Mouse (Mus musculus): ENCODE measurements around the gene Pclo. TPM values are rescaled to one million over a fixed set of nuclear protein-coding genes. Genes with fewer than 3 reads are reported as not detected.
"Not testable (repeated sequence)": the region's sequence is repeated elsewhere in the genome, so short reads cannot be mapped to it uniquely, and the experiment has no call there.

The Pclo gene
- 0.03 TPM in 1 of 2 replicates, not detected in the other for polyA plus RNA-seq (2012; ENCODE audit: insufficient read depth, insufficient read length, missing spikeins)

DNA sequence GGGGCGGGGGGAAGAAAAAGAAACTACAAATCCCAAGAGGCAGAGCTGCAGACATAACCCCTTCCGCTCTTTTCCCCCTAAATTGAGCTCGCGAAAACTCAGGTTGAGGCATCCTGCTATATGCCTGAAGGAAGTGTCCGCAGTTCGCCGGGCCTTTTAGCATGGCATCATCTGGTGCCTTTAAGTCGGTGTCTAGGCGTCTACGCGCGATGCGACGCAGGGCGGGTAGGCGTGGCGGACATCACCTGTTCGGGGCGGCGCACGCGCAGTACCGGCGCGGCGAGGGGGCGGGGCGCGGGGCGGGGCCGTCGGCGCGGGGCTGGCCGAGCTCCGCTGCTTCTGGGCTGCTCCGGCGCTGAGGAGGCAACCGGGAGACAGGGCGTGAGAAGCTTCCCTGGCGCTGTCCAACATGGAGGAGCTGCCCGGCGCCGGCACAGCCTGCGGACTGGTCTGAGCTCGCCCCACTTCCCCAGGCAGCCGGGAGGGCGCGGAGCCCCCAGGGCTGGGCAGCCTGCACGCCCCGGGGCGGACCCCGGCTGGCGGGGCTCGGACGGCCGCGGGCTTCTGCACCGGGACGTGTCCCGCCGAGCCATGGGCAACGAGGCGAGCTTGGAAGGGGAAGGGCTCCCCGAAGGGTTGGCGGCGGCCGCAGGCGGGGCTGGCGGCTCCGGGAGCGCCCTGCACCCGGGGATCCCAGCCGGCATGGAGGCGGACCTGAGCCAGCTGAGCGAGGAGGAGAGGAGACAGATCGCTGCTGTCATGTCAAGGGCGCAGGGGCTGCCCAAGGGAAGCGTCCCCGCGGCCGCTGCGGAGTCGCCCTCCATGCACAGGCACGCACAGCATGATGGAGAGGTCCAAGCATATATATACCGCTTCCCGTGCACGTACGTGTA lies at the start of gene Pclo:
Gene Pclo (plus strand): TSS at position 288 of the 893 bp plus-strand sequence.
- TF ChIP-seq POLR2A (IDR thresholded peaks at IDR 0.05; ENCODE audit: borderline replicate concordance, low read depth, low read length) (no peak), CTCF (IDR thresholded peaks at IDR 0.05; ENCODE audit: low read depth, low read length) (no peak)
- Histone ChIP-seq H3K27ac (ENCODE audit: insufficient read depth, low read depth, low read length) (no peak within 1 kb of the TSS), H3K4me1 (ENCODE audit: control insufficient read depth, insufficient read depth, low read length) (no peaks in the 10 kb centered on the region), H3K4me3 (ENCODE audit: insufficient read depth, low read length) (peak within 1 kb of the TSS; percentile 56)

DNA sequence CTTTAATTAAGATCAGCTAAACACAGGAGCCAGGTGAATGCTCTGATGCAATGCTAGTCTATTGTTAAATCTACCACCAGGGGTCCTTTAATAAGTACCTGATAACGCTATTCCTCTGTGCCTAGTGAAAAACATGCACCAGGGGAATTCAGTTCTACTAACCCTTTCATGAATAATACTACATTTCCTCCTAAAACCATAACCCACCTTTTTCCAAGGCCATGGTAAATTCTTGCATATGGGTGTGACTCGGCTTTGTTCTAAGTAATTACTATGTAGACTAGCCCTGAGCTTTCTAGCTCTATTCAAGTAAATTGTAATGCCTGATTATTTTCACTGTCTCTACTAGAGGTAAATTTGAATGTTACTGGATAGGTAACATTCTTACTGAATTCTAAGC lies 20.3 kb upstream of the Pclo start:
- H3K4me3 ChIP-seq (ENCODE audit: insufficient read depth, low read length); H3K4me1 ChIP-seq (ENCODE audit: control insufficient read depth, insufficient read depth, low read length); H3K27ac ChIP-seq (ENCODE audit: insufficient read depth, low read depth, low read length): not testable (repeated sequence)

DNA sequence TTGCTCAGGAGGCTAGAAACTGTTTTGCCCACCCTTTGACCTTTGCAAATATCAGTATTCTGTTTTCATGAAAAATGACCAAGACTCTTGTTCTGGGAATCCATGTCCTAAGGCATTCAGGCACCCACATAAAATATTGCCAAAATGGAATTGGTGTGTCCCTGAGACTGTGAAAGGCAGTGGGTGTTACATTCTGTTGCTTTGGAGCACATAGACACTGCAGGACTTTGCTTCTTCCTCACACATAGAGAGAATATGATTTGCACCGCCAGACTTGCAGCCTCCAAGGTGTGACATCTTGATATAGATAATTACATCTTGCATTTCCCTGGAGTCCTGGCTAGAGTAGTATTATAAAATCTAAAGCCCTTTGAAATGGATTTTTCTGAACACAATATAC lies 6.2 kb upstream of the Pclo start:
- H3K4me1 ChIP-seq (ENCODE audit: control insufficient read depth, insufficient read depth, low read length): no peaks in the 10 kb centered on the region
- TF ChIP-seq CTCF (IDR thresholded peaks at IDR 0.05; ENCODE audit: low read depth, low read length): no peak
- TF ChIP-seq POLR2A (IDR thresholded peaks at IDR 0.05; ENCODE audit: borderline replicate concordance, low read depth, low read length): no peak
- H3K27ac ChIP-seq (ENCODE audit: insufficient read depth, low read depth, low read length): no peak overlapping the region
- no peak overlapping the region for H3K4me3 ChIP-seq (ENCODE audit: insufficient read depth, low read length)

DNA sequence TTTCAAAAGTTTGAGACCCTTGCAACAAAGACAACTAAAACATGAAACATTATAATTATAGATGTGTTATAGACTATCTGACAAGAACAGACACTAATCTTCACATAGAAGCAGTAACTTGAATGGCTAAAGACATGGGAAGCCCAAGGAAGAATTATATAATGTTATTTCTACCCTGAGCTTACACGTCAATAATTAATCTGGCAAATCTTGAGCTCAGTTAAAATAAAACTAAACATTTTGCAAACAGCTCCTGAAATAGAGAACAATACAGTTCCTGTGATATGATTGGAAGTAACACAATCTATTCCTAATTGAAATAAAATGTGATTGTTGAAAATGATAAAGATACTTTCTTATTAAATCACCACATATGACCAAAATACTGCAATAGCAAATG lies 5.1 kb upstream of the Pclo start:
- TF ChIP-seq CTCF (IDR thresholded peaks at IDR 0.05; ENCODE audit: low read depth, low read length) (no peak), POLR2A (IDR thresholded peaks at IDR 0.05; ENCODE audit: borderline replicate concordance, low read depth, low read length) (no peak)
- no peaks in the 10 kb centered on the region for H3K4me1 ChIP-seq (ENCODE audit: control insufficient read depth, insufficient read depth, low read length)
- no peak overlapping the region for H3K27ac ChIP-seq (ENCODE audit: insufficient read depth, low read depth, low read length)
- no peak overlapping the region for H3K4me3 ChIP-seq (ENCODE audit: insufficient read depth, low read length)

DNA sequence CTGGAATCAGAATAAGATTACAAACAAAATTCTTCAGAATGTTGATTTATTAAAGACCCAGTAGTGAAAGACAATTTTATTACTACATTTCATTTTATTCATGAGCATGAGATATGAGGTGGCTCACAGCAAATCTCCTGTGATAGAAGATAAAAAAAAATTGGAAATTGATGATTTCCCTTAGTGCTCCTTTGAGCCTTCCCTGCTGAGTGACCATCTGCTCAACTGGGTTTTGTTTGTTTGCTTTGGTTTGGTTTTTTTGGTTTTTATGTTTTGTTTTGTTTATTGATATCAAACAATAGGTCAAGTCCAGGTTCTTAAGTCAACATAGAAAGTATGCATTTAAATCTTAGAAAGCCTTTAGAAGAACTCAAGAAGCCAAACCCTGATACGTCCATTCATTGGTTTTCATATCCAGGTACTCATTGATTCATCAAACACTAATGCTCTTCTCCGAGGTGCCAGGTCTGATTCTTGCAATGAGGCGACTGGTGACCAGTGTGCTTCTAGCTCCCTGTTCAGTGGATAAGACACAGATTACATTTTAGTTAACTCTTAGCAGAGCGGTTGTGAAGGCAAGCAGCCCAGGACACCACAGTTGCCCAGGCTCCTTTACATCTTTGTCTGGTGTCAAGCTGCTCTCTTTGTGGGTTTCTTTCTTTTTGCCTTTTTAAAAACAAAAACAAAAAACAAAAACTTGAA lies 3.6 kb downstream of the Pclo start:
- no peak overlapping the region for H3K4me3 ChIP-seq (ENCODE audit: insufficient read depth, low read length)
- TF ChIP-seq CTCF (IDR thresholded peaks at IDR 0.05; ENCODE audit: low read depth, low read length): no peak
- no peak for TF ChIP-seq POLR2A (IDR thresholded peaks at IDR 0.05; ENCODE audit: borderline replicate concordance, low read depth, low read length)
- H3K27ac ChIP-seq (ENCODE audit: insufficient read depth, low read depth, low read length): no peak overlapping the region
- no peaks in the 10 kb centered on the region for H3K4me1 ChIP-seq (ENCODE audit: control insufficient read depth, insufficient read depth, low read length)

DNA sequence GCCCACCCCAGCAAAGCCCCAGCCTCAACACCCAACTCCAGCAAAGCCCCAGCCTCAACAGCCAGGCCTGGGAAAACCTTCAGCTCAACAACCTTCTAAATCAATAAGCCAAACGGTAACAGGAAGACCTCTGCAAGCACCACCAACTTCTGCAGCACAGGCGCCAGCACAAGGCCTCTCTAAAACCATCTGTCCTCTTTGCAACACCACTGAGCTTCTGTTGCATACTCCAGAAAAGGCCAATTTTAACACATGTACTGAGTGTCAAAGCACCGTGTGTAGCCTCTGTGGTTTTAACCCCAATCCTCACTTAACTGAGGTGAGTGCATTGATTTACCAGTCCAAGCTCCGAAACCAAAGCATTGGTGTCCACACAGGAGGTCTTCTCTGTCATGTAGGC lies 7.3 kb downstream of the Pclo start:
- TF ChIP-seq CTCF (IDR thresholded peaks at IDR 0.05; ENCODE audit: low read depth, low read length) (no peak), POLR2A (IDR thresholded peaks at IDR 0.05; ENCODE audit: borderline replicate concordance, low read depth, low read length) (no peak)
- Histone ChIP-seq H3K4me3 (ENCODE audit: insufficient read depth, low read length) (no peak overlapping the region), H3K4me1 (ENCODE audit: control insufficient read depth, insufficient read depth, low read length) (no peaks in the 10 kb centered on the region), H3K27ac (ENCODE audit: insufficient read depth, low read depth, low read length) (no peak overlapping the region)

DNA sequence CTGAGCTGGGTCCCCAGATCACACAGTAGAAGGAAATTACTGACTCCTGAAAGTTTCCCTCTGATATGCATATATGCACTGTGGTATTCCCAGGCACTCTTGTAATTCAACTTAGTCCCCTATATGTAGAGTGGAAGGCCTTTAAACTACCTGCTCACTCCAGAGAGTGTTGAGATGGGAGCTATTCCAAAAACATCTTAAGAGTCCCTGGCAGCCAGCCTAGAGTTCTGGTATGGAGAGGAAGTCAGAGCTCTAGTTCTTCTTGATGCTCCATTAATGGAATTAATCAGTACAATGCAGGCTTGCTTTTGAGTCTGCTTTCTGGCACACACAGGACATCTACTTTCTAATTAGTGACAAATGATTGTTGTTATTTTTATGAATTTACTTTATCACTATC lies 11.3 kb downstream of the Pclo start:
- no peak overlapping the region for H3K27ac ChIP-seq (ENCODE audit: insufficient read depth, low read depth, low read length)
- no peak overlapping the region for H3K4me3 ChIP-seq (ENCODE audit: insufficient read depth, low read length)
- TF ChIP-seq CTCF (IDR thresholded peaks at IDR 0.05; ENCODE audit: low read depth, low read length) (no peak), POLR2A (IDR thresholded peaks at IDR 0.05; ENCODE audit: borderline replicate concordance, low read depth, low read length) (no peak)
- H3K4me1 ChIP-seq (ENCODE audit: control insufficient read depth, insufficient read depth, low read length): no peaks in the 10 kb centered on the region

DNA sequence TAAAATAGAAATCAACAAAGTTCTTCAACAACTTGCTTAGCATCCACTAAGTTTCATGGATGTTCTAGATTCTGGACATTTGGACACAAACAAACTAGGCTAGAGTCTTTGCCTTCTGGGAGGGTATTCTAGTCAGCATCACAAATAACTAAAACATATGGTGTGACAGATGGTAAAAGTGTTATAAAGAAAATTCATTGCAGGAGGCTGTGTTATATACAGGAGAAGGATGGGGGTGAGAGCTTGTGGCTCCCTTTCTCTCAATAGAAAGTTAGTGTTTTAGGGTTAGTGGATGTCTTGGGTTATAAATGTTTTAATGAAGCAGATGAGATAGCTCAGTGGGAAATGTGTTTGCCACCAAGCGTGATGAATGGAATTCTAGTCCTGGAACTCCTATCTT lies 13.1 kb downstream of the Pclo start:
- H3K4me1 ChIP-seq (ENCODE audit: control insufficient read depth, insufficient read depth, low read length): no peaks in the 10 kb centered on the region
- TF ChIP-seq CTCF (IDR thresholded peaks at IDR 0.05; ENCODE audit: low read depth, low read length) (no peak), POLR2A (IDR thresholded peaks at IDR 0.05; ENCODE audit: borderline replicate concordance, low read depth, low read length) (no peak)
- no peak overlapping the region for H3K27ac ChIP-seq (ENCODE audit: insufficient read depth, low read depth, low read length)
- no peak overlapping the region for H3K4me3 ChIP-seq (ENCODE audit: insufficient read depth, low read length)

DNA sequence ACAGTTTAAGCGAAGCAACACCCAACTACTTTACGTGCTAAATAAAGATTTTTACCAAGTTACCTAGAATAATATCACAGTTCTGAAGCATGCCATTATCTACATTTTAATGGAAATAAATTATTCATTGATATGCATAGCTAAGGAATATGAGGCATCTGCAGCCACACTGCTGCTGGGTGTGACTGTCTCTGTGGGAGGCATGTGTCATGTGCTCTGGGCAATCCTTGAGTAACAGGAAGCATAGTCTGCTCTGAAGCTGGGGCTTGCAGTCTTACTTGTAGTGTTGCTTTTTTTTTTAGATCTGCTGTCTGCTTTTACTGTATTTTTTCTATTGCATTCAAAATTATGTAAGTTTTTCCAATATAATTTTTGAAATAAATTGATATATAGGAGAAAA lies 17.2 kb downstream of the Pclo start:
- Histone ChIP-seq H3K27ac (ENCODE audit: insufficient read depth, low read depth, low read length) (no peak overlapping the region), H3K4me3 (ENCODE audit: insufficient read depth, low read length) (no peak overlapping the region)
- TF ChIP-seq POLR2A (IDR thresholded peaks at IDR 0.05; ENCODE audit: borderline replicate concordance, low read depth, low read length) (no peak), CTCF (IDR thresholded peaks at IDR 0.05; ENCODE audit: low read depth, low read length) (no peak)

DNA sequence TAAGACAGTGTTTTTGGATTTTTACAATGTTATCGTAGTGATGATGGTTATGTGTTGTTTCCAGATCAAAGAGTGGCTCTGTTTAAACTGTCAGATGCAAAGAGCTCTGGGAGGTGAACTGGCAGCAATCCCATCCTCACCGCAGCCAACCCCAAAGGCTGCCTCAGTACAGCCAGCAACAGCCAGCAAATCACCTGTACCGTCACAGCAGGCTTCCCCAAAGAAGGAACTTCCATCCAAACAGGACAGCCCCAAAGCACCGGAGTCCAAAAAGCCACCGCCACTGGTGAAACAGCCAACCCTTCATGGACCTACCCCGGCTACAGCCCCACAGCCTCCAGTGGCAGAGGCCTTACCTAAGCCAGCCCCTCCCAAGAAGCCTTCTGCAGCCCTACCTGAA lies 24.6 kb downstream of the Pclo start:
- TF ChIP-seq POLR2A (IDR thresholded peaks at IDR 0.05; ENCODE audit: borderline replicate concordance, low read depth, low read length): no peak
- TF ChIP-seq CTCF (IDR thresholded peaks at IDR 0.05; ENCODE audit: low read depth, low read length): no peak
- Histone ChIP-seq H3K4me3 (ENCODE audit: insufficient read depth, low read length) (no peak overlapping the region), H3K4me1 (ENCODE audit: control insufficient read depth, insufficient read depth, low read length) (no peaks in the 10 kb centered on the region), H3K27ac (ENCODE audit: insufficient read depth, low read depth, low read length) (no peak overlapping the region)

More for the DNA sequence above, 17.2 kb downstream of the Pclo start:
- no peaks in the 10 kb centered on the region for H3K4me1 ChIP-seq (ENCODE audit: control insufficient read depth, insufficient read depth, low read length)

Measured in bone marrow macrophage, adult 2 months (primary cell).